Mouse (Mus musculus): ENCODE results near the gene Nxn. TPM values are rescaled to one million over a fixed set of nuclear protein-coding genes. Genes with fewer than 3 reads are reported as not detected.

The Nxn gene
- total RNA-seq, 2 experiments from 2014 or later: 3.0 to 4.5 TPM

DNA sequence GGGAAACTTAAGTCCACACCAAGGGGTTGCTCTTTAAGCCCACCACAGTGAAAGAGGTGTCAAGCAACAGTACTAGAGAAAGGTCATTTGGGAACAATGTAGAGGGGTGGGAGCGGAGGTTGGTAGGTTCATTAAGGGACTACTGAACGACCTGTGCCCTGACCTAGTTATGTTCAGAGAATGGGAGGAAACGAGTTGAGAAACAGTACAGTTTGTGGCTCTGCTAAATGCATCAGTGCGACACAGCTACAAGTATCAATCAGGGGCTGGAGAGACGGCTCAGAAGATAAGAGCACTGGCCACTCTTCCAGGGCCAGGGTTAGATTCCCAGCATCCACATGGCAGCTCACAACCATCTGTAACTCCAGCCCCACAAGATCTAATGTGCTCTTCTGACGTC is 84.8 kb downstream of the Nxn start:
- ATAC-seq (replicated peaks; ENCODE audit: low FRiP score, low TSS enrichment, poor library complexity, severe bottlenecking): no peak

DNA sequence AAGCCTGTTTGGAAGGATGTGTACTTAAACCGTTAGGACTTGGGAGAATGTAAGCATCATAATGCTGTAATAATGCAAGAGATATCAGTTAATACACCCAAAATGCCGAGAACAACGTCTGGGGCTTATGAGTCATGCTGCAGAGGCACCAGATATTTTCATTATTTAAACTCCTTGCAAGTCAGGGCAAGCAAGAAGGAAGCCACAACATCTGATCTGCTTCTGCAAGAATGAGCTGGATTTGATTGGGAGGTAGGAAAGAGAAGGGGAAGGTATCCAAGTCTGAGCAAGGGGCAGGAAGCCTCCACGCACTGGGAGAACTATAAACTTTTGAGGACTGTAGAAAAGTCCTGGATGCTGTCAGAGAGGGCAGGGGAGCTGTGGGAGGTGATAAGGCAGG is 86.1 kb downstream of the Nxn start:
- ATAC-seq (replicated peaks; ENCODE audit: low FRiP score, low TSS enrichment, poor library complexity, severe bottlenecking): no peak

DNA sequence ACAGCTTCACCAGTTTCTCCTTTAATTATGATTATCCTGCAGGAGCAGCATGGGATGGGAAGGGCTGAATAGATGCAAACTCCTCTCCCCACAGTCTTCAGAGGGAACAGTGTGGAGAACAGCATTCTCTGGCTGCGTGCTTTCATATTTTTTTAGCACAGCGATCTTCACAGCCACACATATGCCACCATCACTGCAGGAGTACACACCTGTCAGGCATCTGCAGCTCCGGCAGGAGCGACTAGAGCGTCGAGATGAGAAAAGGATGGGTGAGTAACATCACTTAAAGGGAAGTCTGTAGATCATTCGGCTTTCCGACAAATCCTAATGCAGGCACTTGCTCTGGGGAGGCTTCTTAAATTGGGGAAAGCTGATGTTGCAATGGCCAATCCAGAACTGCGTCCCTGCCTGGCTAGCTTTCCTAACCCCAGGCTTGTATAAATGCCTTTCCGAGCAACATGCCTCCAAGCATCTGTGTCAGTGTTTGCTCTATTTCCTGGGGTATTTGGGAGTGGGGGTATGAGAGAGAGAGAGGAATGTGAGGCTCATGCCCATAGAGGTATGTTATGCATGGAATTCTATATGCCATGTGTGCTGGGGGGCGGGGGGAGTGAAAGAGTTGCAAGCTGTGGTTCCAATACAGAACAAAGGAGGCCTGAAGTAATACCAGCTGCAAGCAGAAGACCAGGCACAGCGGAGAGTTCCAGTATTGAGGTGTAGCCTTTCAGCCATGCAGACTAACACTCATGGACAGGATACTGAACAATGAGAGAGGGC is 87.5 kb downstream of the Nxn start:
- no peak for ATAC-seq (replicated peaks; ENCODE audit: low FRiP score, low TSS enrichment, poor library complexity, severe bottlenecking)

DNA sequence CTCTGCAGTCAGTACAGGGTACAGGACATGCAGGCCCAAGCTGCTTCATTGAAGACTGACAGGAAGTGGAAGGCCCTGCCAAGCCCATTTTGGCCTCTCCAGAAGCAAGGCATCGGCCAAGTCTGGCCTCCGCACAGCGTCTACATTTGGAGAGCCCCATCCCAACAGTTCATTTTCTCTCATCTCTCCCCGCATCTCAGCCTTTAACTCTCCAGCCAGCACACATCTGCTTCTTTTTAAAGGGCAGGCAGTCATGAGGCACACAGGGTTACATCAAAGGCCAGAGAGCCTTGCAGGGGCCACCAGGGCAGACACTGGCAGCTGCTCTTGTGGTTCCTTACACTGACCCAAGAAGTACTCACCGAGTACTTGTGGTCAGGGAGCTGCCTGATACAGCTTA is 89.1 kb downstream of the Nxn start:
- ATAC-seq (replicated peaks; ENCODE audit: low FRiP score, low TSS enrichment, poor library complexity, severe bottlenecking): no peak

DNA sequence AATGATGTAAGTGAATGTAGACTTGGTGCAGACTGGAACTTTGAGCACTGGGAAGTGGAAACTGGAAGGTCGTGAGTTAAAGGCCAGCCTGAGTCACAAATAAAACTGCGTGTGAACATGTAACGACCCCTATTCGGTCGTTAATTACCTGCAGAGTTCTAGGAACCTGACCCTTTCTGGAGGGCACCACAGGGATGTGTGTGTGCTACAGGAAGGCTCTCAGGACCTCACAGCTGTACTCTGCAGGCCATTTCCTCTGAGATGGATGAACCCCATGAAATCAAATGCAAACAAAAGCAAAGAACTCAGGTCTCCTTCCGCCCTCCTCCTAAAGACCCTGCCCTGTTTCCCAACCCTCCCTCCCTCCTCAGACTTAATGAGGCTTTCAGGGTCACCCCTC is 89.9 kb downstream of the Nxn start:
- ATAC-seq (replicated peaks; ENCODE audit: low FRiP score, low TSS enrichment, poor library complexity, severe bottlenecking): no peak

DNA sequence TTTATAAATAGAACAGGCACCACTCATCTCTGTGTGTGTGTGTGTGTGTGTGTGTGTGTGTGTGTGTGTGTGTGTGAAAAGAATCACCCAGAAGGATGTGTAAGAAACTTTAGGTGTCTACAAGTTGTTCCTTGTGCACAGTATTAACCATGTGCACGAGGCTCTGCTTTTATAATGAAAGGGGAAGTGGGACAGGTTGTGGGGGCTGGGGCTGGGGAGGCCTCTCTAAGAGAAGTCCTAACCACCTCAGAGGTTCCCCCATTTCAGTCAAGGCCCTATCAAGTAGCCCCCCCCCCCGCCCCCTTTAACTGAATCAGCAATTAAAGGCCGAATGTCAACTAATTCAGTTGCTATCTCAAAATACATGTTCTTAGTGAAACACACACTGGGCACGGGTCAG is 92.2 kb downstream of the Nxn start:
- ATAC-seq (replicated peaks; ENCODE audit: low FRiP score, low TSS enrichment, poor library complexity, severe bottlenecking): no peak

DNA sequence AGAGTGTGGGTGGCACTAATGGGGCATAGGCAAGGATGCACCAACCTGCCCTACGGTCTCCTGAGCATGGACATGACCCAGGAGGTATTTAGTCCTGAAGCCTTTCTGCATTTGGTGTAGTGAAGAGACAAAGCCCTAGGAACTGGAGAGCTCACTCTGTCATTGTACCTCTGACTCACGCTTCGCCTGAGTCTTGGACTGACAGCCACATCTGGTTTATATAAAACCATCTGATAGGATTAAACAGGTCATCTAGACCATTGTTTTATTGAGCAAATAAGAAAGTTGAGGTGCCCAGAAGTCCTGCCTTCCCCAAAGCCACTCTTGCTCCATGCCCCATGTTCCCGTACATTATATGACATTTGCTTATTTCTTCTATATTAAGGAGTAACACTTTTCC is 93.4 kb downstream of the Nxn start:
- ATAC-seq (replicated peaks; ENCODE audit: low FRiP score, low TSS enrichment, poor library complexity, severe bottlenecking): no peak

DNA sequence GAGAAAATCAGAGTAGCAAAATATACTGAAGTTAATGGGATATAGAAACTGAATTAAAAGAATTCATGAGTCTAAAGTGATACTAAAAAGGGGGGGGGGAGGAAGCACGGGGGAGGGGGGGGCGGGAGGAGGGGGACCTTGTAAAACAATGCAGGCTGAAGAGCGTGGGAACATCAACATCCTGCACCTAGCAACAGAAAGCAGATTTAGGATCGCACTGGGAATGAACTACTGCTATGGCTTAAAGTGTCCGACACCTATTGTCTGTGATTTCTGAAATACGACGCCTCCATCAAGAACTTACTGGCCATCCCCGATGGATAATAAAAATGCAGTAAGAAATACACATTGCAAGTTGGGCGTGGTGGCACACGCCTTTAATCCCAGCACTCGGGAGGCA is 95.6 kb downstream of the Nxn start:
- ATAC-seq (replicated peaks; ENCODE audit: low FRiP score, low TSS enrichment, poor library complexity, severe bottlenecking): no peak

DNA sequence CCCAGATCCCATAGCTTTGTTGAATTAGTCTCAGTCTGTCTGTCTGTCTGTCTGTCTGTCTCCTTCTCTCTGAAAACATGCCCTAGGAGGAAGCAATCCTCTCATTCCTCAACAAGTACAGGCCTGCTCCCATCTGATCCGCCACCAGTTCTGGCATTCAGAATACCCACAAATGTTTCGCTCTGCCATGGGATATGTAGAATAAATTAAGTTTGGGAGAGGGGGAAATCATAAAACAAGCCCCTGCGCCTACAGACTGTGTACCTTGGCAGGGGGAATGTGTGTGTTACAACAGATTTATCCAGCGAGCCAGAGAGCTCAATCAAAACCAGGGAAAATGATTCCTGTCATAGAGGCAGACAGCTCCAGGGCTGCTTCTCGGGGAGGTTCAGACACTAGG is 98.1 kb downstream of the Nxn start:
- no peak for ATAC-seq (replicated peaks; ENCODE audit: low FRiP score, low TSS enrichment, poor library complexity, severe bottlenecking)

DNA sequence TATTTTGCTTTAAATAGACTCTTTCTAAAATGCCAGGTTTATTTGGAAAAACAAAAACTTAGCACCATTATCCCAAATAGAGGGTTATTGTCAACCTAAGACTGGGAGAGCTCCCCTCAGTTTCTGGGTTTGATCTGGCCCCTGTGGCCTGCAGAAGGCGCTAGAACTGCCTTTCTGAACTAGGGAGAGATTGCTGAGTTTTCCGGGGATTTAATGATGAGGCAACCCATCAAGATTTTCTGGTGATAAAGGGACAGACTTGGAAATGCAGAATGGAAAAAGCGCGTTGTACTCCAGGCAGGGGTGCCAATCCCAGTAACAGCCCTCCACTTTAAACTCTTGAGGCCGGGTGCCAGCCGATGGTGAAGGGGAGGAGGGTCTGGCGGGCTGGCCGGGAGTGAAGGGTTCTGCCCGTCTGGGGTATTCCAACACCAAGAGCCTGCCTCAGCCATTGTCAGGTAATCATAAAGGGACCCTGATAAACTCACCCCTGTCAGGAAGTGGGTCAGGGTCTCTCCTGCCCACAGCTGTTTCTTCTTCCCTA is 100.4 kb downstream of the Nxn start:
- no peak for ATAC-seq (replicated peaks; ENCODE audit: low FRiP score, low TSS enrichment, poor library complexity, severe bottlenecking)

DNA sequence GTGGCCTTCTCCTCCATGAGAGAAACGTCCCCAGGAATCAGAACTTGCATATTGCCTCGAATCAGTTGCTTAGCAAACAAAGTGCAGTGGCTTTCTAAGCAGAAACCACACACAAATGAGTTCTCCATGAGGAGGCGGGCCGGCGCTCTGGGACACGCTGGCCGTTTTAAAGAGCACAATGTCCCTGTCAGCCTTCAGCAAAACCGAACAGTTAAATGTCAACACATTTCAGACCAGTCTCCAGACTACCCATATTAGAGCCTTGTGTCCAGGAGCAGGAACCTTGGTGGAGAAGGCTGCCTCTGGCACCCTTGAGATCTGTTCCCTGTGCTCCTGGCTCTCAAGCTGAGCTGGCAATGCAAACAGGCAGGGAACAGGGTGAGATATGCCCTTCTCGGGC is 101.7 kb downstream of the Nxn start:
- ATAC-seq (replicated peaks; ENCODE audit: low FRiP score, low TSS enrichment, poor library complexity, severe bottlenecking): no peak

DNA sequence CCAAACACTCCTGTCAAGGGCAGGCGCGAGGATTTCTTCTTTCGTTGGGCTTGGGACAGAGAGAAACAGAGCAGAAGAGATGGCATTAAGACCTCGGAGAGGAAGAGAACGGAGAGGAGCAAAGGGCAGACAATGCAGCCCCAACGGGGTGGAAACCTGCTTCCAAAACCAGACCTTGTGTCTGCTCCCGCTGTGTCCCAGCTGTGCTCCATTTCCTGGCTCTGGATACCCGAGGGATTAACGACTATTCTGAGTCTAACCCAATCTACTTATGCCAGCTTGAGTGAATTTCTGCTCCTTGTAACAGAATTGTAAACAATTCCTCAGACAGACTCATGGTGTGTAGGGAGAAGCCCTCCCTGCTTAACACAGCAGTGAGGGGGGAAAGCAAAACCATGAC is 104.1 kb downstream of the Nxn start:
- no peak for ATAC-seq (replicated peaks; ENCODE audit: low FRiP score, low TSS enrichment, poor library complexity, severe bottlenecking)

DNA sequence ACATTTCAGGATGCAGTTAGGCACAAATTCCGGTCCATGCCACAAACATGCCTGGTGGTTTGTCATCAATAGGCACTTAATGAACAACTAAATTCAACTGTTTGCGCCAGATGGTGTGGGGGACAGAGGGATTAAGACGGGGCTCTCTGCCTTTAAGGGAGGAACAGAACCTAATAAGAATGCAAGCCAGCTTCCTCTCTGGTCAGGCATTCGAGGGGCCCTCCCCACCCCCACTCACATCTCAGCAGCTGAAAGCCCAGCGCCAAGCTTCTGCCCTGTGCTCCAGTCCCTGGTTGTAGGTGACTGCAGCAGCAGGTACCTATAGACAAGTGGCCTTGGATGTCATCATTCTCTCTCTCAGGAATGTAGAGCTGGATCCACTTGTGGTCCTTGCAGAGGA is 104.9 kb downstream of the Nxn start:
- ATAC-seq (replicated peaks; ENCODE audit: low FRiP score, low TSS enrichment, poor library complexity, severe bottlenecking): no peak

DNA sequence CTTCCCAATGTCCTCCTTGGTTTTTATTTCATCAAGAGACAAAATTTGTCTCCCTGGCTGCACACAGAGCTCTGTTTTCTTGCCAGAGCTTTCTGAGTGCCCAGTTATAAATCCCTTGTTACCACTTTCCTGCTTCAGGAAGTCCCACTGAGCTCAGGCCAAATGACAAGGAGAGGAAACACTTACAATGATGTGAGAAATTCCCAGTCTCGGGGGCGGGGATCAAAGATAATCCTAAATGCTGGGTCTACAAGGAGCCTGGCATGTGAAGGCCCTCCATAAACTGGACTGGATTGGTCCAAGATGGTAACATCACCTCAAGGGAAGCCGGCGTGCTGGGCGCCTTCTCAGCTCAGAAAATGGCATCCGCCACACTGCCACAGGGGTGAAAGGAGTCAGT is 106.1 kb downstream of the Nxn start:
- ATAC-seq (replicated peaks; ENCODE audit: low FRiP score, low TSS enrichment, poor library complexity, severe bottlenecking): no peak

DNA sequence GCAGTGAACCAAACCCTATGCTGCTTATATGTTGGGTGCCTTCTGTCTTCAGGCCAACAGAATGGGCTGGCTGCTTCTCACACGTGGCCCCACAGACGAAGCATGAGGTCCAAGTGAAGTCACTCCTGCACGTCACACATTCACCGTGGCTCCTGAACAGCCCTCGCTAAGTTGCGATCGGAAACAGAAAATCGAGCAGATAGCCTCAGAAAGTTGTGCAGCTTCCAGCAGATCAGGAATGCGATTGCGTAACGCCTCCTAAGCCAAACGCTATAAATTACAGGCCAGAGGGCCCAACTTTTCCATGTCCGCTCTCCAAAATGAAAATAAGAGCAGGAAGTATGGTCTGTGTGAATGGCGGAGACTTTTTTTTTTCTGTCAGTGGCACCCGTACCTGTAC is 106.5 kb downstream of the Nxn start:
- no peak for ATAC-seq (replicated peaks; ENCODE audit: low FRiP score, low TSS enrichment, poor library complexity, severe bottlenecking)

DNA sequence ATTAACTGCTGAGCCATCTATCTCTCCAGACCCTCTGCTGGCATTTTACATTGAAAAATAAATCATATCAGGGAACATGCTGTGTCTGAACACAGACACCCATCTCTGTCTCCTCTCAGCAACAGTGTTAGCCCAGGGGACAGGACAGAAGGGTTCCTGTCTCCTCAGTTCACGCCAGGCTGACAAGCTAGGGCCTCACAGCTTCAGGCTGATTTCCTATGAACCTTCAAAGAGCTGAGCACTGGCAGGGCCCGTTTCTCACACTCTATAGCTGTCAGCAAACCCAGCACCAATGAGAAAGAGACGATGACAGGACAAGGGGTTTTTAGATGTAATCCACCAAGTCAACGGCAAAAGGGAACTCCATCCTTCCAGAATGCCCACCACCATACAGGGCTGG is 107.0 kb downstream of the Nxn start:
- ATAC-seq (replicated peaks; ENCODE audit: low FRiP score, low TSS enrichment, poor library complexity, severe bottlenecking): no peak

DNA sequence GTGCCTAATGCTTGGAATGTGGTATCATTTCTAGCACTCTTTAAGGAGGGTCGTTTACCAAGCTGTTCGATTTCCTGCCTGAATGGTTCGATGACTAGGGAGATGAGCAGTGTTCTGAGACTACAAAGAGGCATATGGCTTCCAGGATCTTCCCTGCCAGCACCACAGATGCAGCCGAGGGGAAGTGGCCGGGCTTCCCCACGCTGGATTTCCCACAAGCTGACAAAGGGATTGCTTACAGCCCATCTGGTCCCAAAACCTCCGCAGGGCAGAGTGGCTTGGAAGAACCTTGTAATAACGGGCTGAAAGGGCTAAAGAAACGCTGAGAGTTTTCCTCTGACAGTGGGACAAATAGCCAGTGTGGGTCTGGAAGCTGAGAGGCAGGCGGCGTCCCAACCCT is 108.6 kb downstream of the Nxn start:
- no peak for ATAC-seq (replicated peaks; ENCODE audit: low FRiP score, low TSS enrichment, poor library complexity, severe bottlenecking)

DNA sequence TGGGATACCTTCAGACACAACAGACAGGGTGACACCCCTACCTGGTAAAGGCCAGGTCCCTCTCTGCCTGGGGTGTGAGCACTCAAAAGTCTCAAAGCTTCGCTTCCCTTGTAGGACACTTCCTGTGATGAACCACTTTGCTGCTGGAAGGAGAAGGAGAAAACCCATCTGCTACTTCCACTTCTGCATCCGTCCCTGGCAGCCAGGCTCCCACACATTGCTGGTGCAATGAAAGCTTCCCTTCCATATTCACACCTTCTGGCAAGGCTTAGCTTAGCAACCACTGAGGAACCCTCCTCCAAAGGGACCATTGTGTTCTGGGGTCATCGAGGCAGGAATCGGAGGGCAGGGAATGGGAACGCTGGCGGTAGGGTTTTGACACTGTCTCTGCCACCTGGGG is 110.3 kb downstream of the Nxn start:
- ATAC-seq (replicated peaks; ENCODE audit: low FRiP score, low TSS enrichment, poor library complexity, severe bottlenecking): no peak

DNA sequence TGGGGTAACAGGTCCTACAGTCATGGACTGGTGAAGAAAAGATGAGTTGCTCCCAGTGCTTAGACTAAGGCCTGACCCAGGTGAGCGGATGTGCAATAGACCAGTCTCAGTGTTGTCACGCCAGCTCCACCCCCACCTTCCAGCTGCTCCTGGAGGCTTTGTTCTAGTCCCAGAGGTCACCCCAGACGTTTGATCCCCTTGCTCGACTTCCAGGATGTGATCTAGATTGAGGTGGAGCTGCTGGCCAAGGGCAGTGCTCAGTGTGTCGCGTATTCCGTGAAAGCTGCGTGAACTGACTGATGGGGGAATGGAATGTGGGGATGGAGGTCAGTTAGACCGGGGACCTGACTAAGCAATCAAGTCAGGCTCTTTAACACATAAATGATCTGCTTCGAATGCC is 111.6 kb downstream of the Nxn start:
- no peak for ATAC-seq (replicated peaks; ENCODE audit: low FRiP score, low TSS enrichment, poor library complexity, severe bottlenecking)

DNA sequence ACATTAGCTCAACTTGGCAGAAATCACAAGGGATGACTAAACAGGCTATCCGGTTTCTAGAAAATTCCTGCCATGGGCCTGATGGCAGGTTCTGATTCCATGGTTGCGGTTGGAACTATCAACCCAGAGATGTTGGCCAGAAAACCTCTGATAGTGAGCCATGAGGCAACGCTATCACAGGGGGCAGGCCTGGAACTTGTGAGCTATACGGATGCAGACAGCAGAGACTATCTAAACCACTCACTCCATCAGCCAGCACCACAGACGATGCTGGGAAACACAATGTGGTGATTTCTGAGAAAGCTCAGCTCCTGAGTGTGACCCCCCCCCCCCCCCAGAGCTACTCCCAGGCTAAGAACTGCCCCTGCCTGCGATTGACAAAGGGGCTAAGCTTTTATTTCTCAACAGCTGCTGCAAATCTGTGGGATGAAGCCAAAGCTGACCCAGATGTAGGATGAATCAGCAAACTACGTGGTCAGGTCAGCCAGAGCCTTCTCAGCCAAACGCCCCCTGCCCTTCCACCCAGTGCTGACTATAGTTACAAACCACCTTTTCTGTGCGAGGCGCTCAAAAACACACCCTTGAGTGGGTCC is 112.3 kb downstream of the Nxn start:
- ATAC-seq (replicated peaks; ENCODE audit: low FRiP score, low TSS enrichment, poor library complexity, severe bottlenecking): peak; percentile 57

DNA sequence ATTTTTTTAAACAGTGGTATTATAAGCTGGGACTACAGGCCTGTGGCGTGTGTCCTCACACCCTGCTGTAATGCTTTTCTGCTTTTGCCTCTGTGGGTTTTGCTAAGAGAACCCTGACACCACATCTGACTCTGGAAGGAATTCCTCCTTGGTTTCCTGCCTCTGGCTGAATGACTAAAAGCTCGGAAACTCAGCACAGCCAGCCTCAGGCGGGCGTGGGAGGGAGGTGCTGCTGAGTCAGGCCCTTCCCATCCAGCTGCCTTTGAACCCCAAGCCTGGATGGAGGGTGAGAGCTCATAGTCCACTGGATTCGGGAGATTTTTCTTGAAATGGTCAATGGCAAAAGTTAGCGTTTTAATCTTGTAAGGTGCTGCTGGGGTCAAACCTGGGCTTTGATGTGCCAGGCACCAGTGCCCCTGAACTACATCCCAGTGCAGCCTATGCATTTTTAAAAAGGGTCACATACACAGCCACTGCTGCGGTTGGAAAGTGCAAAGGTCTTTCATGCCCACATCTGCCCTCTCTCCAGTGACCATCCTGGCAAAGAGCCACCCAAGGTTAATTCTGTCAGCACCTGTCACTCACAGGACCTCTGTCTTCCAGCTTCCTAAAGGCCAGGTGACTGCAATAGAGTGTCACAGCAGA is 113.4 kb downstream of the Nxn start:
- no peak for ATAC-seq (replicated peaks; ENCODE audit: low FRiP score, low TSS enrichment, poor library complexity, severe bottlenecking)
